Mouse (Mus musculus): ENCODE results near the gene 4930564D02Rik.

DNA sequence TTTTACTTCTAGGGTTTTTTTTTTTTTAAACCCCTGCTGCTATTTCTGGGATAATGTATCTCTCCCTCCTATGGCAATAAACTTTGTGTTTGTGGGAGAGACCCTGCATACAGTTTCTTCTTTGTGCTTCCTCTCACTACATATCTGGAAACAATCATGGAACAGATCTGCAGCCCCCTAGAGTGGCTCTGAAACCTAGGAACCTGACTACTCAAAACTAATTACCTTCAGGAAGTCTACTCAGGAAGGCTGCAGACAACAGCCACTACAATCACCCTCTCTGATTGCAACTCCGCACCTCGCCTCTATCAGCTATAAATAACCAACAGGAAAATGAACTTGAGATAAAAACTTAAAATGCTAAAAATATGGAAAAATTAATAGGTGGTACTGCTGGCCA, 15.5 kb upstream of the 4930564D02Rik start:
- no peak for TF ChIP-seq EP300 (IDR thresholded peaks at IDR 0.05; ENCODE audit: low read depth)
- no peak for TF ChIP-seq CTCF (IDR thresholded peaks at IDR 0.05; ENCODE audit: low read depth)
